Mouse (Mus musculus): ENCODE data around the gene Stim1. TPM values are rescaled to one million over a fixed set of nuclear protein-coding genes. Genes with fewer than 3 reads are reported as not detected.

The Stim1 gene
- polyA plus RNA-seq, 1 experiment from 2014 or later, result 15.1 TPM

DNA sequence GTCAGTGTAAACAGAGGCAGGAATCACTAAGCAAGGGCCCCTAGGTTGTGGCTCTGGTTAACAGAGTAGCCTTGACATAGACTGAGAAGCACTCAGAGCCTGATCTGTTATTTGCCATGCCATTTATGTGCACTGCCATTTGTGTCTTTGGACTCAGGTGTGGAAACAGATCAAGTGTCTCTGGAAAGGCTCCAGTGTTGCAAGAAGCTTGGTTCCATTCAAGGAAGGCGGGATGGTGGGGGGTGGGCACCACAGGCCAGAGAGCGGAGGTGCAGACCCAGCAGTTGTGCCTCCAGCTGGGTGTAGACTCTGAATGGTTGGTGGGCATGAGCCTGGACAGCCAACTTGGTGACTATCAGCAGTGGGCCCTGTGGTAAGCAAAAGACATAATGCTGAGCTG lies 154.4 kb downstream of the Stim1 start:
- Histone ChIP-seq H3K27ac (ENCODE audit: low read depth, low read length) (no peak overlapping the region), H3K9me3 (ENCODE audit: control insufficient read depth, low read length) (no peaks in the 10 kb centered on the region), H3K36me3 (ENCODE audit: control insufficient read depth, insufficient read depth, low read length) (no peaks in the 10 kb centered on the region), H3K4me1 (ENCODE audit: control insufficient read depth, insufficient read depth, low read depth, low read length) (no peaks in the 10 kb centered on the region), H3K27me3 (replicated peaks; ENCODE audit: control insufficient read depth, insufficient read depth, low read length) (no peaks in the 10 kb centered on the region), H3K4me3 (ENCODE audit: low read length) (no peak overlapping the region), H3K9ac (ENCODE audit: low read depth, low read length) (no peak overlapping the region), H3K4me2 (ENCODE audit: low read length) (no peak overlapping the region)
- no peak for ATAC-seq
- WGBS, result 100% methylated on average over 2 of the region's 2 CpGs

DNA sequence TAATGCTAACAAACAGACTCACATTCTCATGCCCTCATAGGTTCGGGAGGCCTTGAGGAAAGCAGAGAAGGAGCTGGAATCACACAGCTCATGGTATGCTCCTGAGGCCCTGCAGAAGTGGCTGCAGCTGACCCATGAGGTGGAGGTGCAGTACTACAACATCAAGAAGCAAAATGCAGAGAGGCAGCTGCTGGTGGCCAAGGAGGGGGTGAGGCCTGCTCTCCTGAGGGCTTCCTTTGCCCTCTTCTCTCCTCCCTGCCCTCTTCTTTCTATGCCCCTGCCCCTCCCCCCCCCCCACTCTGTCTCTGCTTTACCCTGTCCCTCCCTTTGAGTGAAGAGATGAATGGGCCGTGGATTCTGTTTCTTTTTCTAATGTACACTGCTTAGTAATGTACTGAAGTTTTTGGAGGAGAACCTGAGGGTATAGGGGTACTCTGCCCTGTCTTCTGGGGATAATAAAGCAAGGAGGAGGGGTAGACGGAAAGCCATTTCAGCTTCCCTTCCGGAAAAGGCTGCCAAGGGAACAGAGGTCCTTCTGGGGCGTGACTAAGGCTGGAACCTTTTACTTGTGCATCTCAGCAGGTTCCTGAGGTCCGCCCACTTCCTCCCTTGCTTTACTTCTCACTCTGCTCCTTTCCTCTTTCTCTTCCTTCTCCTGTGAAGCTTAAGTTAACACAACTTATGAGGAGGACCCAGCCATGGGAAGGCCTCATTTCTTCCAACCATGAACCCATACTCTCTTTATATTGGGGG lies 158.5 kb downstream of the Stim1 start:
- no peaks in the 10 kb centered on the region for H3K27me3 ChIP-seq (replicated peaks; ENCODE audit: control insufficient read depth, insufficient read depth, low read length)
- ATAC-seq, result no peak
- H3K9me3 ChIP-seq (ENCODE audit: control insufficient read depth, low read length), result no peaks in the 10 kb centered on the region
- H3K4me1 ChIP-seq (ENCODE audit: control insufficient read depth, insufficient read depth, low read depth, low read length), result no peaks in the 10 kb centered on the region
- no peaks in the 10 kb centered on the region; the same call in 1 of the 2 replicates for H3K36me3 ChIP-seq (ENCODE audit: control insufficient read depth, insufficient read depth, low read length)
- no peak overlapping the region for H3K27ac ChIP-seq (ENCODE audit: low read depth, low read length)
- 51% methylated on average over 6 of the region's 6 CpGs for WGBS
- H3K4me3 ChIP-seq (ENCODE audit: low read length), result no peak overlapping the region
- no peak overlapping the region for H3K9ac ChIP-seq (ENCODE audit: low read depth, low read length)
- no peak overlapping the region for H3K4me2 ChIP-seq (ENCODE audit: low read length)

DNA sequence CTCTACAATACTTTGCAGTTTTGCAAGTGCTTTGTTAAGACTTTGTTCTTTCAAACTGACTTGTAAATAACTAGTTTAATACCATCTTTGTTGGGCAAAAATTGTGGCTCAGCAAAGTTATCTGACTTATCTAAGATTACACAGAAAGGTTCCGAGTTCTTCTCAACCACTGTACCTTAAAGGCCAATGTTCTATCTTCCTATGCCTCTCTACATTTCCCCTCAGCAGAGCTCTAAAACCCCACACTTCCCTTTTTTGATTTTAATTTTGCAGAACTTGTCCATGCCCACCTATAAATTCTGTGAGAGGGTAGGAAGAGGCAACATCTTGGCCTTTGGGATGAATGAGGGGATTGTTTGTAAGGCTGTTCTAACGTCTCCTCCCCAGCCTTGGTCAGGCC lies 166.7 kb downstream of the Stim1 start:
- Histone ChIP-seq H3K4me3 (ENCODE audit: low read length) (no peak overlapping the region), H3K4me2 (ENCODE audit: low read length) (no peak overlapping the region), H3K9me3 (ENCODE audit: control insufficient read depth, low read length) (no peaks in the 10 kb centered on the region), H3K9ac (ENCODE audit: low read depth, low read length) (no peak overlapping the region), H3K27me3 (replicated peaks; ENCODE audit: control insufficient read depth, insufficient read depth, low read length) (no peaks in the 10 kb centered on the region), H3K27ac (ENCODE audit: low read depth, low read length) (no peak overlapping the region), H3K4me1 (ENCODE audit: control insufficient read depth, insufficient read depth, low read depth, low read length) (no peaks in the 10 kb centered on the region), H3K36me3 (ENCODE audit: control insufficient read depth, insufficient read depth, low read length) (peaks cover 3% of the 10 kb centered on the region; the same call in 1 of the 2 replicates)
- ATAC-seq, result no peak
- WGBS, result 75% methylated on average over 2 of the region's 2 CpGs

DNA sequence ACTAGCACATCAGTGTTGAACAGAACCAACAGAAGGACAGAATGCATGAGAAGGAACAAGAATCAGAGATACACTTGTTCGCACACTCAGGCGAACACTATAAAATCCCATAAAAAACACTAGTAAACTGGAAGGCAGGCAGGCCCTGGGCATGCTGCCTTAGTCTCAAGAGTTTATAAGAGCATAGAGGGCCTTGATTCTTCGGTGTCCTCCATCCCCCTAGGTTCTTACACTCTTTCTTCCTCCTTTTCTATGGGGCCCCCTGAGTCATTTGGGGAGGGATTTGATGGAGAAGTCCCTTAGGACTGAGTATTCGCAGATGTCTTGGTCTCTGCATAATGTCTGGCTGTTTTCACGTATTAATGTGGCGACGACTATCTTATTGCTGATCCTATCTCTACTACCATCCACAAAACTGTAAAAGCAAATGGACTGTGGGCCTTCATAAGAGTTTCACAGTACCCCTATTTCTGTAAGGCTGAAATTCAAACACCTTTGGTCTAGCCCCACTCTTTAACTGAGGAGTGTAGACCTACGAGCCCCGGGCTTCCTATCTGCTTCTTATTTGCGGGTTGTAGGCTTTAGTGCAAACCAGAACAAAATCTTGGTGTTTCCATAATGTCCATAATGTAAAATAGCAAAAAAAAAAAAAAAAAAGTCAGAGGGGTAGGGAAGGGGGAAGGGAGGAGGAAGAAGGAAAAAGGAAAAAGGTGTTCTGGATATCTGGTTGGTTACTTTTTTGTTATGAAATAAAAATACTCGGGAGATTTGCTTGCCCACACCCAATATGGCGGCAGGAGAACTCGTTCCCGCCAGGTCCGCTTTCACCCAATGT lies 173.4 kb downstream of the Stim1 start:
- Histone ChIP-seq H3K4me1 (ENCODE audit: control insufficient read depth, insufficient read depth, low read depth, low read length) (peaks cover 12% of the 10 kb centered on the region), H3K9ac (ENCODE audit: low read depth, low read length) (no peak overlapping the region), H3K4me2 (ENCODE audit: low read length) (peak overlapping the region; percentile 47), H3K9me3 (ENCODE audit: control insufficient read depth, low read length) (no peaks in the 10 kb centered on the region), H3K36me3 (ENCODE audit: control insufficient read depth, insufficient read depth, low read length) (0 out of 2 replicates have a peak, but pooled peaks cover 5% of the 10 kb centered on the region), H3K27ac (ENCODE audit: low read depth, low read length) (peak overlapping the region; percentile 25; the same call in 1 of the 2 replicates), H3K27me3 (replicated peaks; ENCODE audit: control insufficient read depth, insufficient read depth, low read length) (peaks cover 3% of the 10 kb centered on the region; the same call in 1 of the 2 replicates), H3K4me3 (ENCODE audit: low read length) (peak overlapping the region; percentile 65)
- ATAC-seq, result peak; percentile 0; the same call in 1 of the 2 replicates
- 53% methylated on average over 15 of the region's 15 CpGs for WGBS

DNA sequence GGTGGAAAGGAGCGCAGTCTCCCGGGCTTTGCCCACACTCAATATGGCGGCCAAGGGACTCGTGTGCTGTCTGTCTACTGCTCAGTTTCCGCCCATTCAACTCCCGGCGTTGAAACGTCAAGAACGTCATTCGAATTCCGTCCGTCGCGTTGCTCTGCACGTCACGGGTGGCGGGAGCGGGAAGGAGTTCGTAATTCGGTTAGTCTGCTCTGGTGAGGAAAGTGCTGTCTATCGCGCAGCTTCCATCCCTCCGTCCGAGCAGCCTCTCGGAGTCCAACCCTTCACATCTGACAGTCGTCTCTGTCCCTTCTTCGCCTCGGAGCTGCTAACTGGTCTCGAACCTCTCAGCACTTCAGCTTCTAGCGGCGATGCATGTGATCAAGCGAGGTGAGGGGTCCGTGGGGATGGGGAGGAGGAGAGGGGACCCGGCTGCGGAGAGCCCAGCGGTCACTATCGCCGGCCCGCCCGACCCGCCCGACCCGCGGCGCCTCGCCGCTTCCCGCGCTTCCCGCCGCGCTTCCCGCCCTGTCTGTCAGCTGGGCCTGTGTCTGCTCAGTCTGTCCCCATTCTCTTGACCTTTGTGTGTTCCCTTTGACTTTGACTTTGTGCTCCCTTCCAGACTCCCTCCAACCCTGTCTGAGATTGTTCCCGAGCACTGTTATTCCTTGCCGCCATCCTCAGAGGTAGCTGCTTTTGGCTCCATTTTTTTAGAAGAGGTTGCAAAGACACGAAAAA lies 174.2 kb downstream of the Stim1 start, which contains the start of gene Rrm1:
TSS of gene Rrm1 (plus strand) at position 39 of the 735 bp plus-strand sequence.
- H3K27me3 ChIP-seq (replicated peaks; ENCODE audit: control insufficient read depth, insufficient read depth, low read length), result peaks cover 3% of the 10 kb centered on the region; the same call in 1 of the 2 replicates
- under 1% methylated on average over 47 of the region's 56 CpGs for WGBS
- peak within 1 kb of the TSS; percentile 64 for H3K4me2 ChIP-seq (ENCODE audit: low read length)

DNA sequence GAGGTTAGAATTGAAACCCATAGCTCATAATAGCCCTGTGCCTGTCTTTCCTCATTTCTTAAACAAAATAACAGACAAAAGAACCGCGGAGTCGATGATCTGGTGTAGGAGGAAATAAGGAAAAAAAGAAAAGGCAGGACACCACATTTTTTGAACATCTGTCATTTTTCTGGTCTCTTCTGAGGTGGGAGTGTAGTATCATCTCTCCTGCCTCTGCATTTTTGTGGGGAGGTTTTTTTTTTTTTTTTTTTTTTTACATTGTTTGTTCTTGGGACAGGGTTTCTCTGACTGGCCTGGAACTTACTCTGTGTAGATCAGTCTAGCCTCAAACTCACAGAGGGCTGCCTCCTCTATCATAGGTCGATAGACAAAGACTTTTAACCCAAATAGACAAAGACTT lies 174.8 kb downstream of the Stim1 start:
- peaks cover 3% of the 10 kb centered on the region; the same call in 1 of the 2 replicates for H3K27me3 ChIP-seq (replicated peaks; ENCODE audit: control insufficient read depth, insufficient read depth, low read length)
- peaks cover 9% of the 10 kb centered on the region; the same call in 1 of the 2 replicates for H3K36me3 ChIP-seq (ENCODE audit: control insufficient read depth, insufficient read depth, low read length)
- H3K9ac ChIP-seq (ENCODE audit: low read depth, low read length), result peak overlapping the region; percentile 73
- H3K9me3 ChIP-seq (ENCODE audit: control insufficient read depth, low read length), result no peaks in the 10 kb centered on the region
- peak overlapping the region; percentile 23; the same call in 1 of the 2 replicates for H3K27ac ChIP-seq (ENCODE audit: low read depth, low read length)
- H3K4me2 ChIP-seq (ENCODE audit: low read length), result peak overlapping the region; percentile 64
- peaks cover 12% of the 10 kb centered on the region for H3K4me1 ChIP-seq (ENCODE audit: control insufficient read depth, insufficient read depth, low read depth, low read length)
- no peak for ATAC-seq
- H3K4me3 ChIP-seq (ENCODE audit: low read length), result peak overlapping the region; percentile 65
- WGBS, result 2% methylated on average over 4 of the region's 4 CpGs

More for the DNA sequence above, 174.2 kb downstream of the Stim1 start, which contains the start of gene Rrm1:
- H3K36me3 ChIP-seq (ENCODE audit: control insufficient read depth, insufficient read depth, low read length), result peaks cover 9% of the 10 kb centered on the region; the same call in 1 of the 2 replicates
- H3K27ac ChIP-seq (ENCODE audit: low read depth, low read length), result peak within 1 kb of the TSS; percentile 49
- peaks cover 12% of the 10 kb centered on the region for H3K4me1 ChIP-seq (ENCODE audit: control insufficient read depth, insufficient read depth, low read depth, low read length)
- peak within 1 kb of the TSS; percentile 73 for H3K9ac ChIP-seq (ENCODE audit: low read depth, low read length)
- H3K4me3 ChIP-seq (ENCODE audit: low read length), result peak within 1 kb of the TSS; percentile 65
- peak; percentile 100 for ATAC-seq
- no peaks in the 10 kb centered on the region for H3K9me3 ChIP-seq (ENCODE audit: control insufficient read depth, low read length)

DNA sequence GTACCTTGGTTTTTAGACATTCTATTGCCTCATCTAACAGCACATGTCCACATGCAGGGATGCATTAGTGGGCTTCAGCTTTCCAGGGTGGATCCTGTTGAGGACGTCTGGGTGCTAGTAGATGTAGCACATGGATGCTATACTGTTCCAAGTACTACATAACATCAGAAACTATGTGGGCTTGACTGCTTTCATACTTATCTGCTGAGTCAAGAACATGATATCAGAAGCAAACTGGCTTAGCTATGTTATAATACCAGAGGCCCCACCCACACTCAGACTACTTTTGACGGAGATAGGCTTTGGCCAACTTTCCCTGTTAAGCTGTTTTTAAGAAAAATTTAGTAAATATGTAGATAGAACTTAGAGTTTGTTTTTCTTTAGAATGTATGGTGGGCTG lies 176.7 kb downstream of the Stim1 start:
- no peak overlapping the region for H3K4me3 ChIP-seq (ENCODE audit: low read length)
- WGBS, result 82% methylated on average over 2 of the region's 2 CpGs
- ATAC-seq, result no peak

DNA sequence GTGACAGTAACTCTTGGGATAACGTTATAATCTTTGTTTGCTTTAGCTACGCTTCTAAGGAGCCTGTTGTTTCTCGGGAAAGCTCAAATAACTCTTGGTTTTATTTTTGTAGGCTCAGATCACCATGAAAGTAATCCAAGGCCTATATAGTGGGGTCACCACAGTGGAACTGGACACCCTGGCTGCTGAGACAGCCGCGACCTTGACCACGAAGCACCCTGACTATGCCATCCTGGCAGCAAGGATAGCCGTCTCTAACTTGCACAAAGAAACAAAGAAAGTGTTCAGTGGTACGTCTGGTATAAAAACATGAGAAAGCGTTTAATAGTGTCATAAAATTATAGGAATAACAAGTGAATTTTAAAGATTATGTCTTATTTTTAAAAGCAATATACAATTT lies 178.8 kb downstream of the Stim1 start:
- ATAC-seq, result no peak
- no peaks in the 10 kb centered on the region for H3K9me3 ChIP-seq (ENCODE audit: control insufficient read depth, low read length)
- no peak overlapping the region for H3K9ac ChIP-seq (ENCODE audit: low read depth, low read length)
- H3K4me3 ChIP-seq (ENCODE audit: low read length), result no peak overlapping the region
- peaks cover 26% of the 10 kb centered on the region for H3K36me3 ChIP-seq (ENCODE audit: control insufficient read depth, insufficient read depth, low read length)
- H3K27me3 ChIP-seq (replicated peaks; ENCODE audit: control insufficient read depth, insufficient read depth, low read length), result no peaks in the 10 kb centered on the region
- 93% methylated on average over 9 of the region's 9 CpGs for WGBS
- peaks cover 12% of the 10 kb centered on the region for H3K4me1 ChIP-seq (ENCODE audit: control insufficient read depth, insufficient read depth, low read depth, low read length)
- no peak overlapping the region for H3K4me2 ChIP-seq (ENCODE audit: low read length)
- no peak overlapping the region for H3K27ac ChIP-seq (ENCODE audit: low read depth, low read length)

More for the DNA sequence above, 176.7 kb downstream of the Stim1 start:
- Histone ChIP-seq H3K27ac (ENCODE audit: low read depth, low read length) (no peak overlapping the region), H3K9ac (ENCODE audit: low read depth, low read length) (no peak overlapping the region), H3K4me2 (ENCODE audit: low read length) (no peak overlapping the region), H3K4me1 (ENCODE audit: control insufficient read depth, insufficient read depth, low read depth, low read length) (peaks cover 12% of the 10 kb centered on the region), H3K9me3 (ENCODE audit: control insufficient read depth, low read length) (no peaks in the 10 kb centered on the region), H3K27me3 (replicated peaks; ENCODE audit: control insufficient read depth, insufficient read depth, low read length) (peaks cover 3% of the 10 kb centered on the region; the same call in 1 of the 2 replicates), H3K36me3 (ENCODE audit: control insufficient read depth, insufficient read depth, low read length) (peaks cover 17% of the 10 kb centered on the region)

All from hindbrain, embryonic 16.5 days (tissue).